Mouse (Mus musculus) monocyte, adult 5-6 weeks (primary cell): ENCODE results near the gene Tepsin. TPM values are rescaled to one million over a fixed set of nuclear protein-coding genes. Genes with fewer than 3 reads are reported as not detected.

Experiments
- ATAC-seq: fragments of 153-309, 156-312 bp; replicated peaks from 2 replicates; pipeline ENCODE4 v1.8.0; 2017; ENCODE audit warnings: mild to moderate bottlenecking; ENCODE audit not compliant: low TSS enrichment, insufficient number of reproducible peaks, severe bottlenecking, poor library complexity, low FRiP score
- total RNA-seq: library from RNA; stranded (forward); fragments of 200-1000, 200-491, 200-594 nt; gene quantifications from 3 replicates; pipeline ENCODE4 v1.2.3, GENCODE M21; 2017

Tepsin gene
- total RNA-seq, 1 experiment from 2014 or later = 13.9 TPM

GRCm38 (mm10) chr11:120071065-120071464 lies 27.5 kb downstream of the Tepsin start:
- ATAC-seq = peak; percentile 15; the same call in 1 of the 2 replicates

- ATAC-seq = no peak
These were observed 28.1 kb downstream of the Tepsin start for GRCm38 (mm10) chr11:120070286-120070930.

- no peak for ATAC-seq
These were observed 29.3 kb downstream of the Tepsin start for GRCm38 (mm10) chr11:120069261-120069660.

- no peak for ATAC-seq
These were observed 30.7 kb downstream of the Tepsin start for GRCm38 (mm10) chr11:120067834-120068233.

- ATAC-seq = peak; percentile 47; the same call in 1 of the 2 replicates
These were observed 33.2 kb downstream of the Tepsin start for GRCm38 (mm10) chr11:120065291-120065690.

GRCm38 (mm10) chr11:120064668-120065040 lies 33.9 kb downstream of the Tepsin start:
- no peak for ATAC-seq

- no peak for ATAC-seq
These were observed 34.4 kb downstream of the Tepsin start for GRCm38 (mm10) chr11:120064006-120064667.

GRCm38 (mm10) chr11:120063326-120063725 lies 35.2 kb downstream of the Tepsin start:
- ATAC-seq = no peak

- no peak for ATAC-seq
These were observed 37.9 kb downstream of the Tepsin start for GRCm38 (mm10) chr11:120060634-120061033.

GRCm38 (mm10) chr11:120055953-120056732 lies 42.4 kb downstream of the Tepsin start:
- ATAC-seq = no peak

- ATAC-seq = no peak
These were observed 44.7 kb downstream of the Tepsin start for GRCm38 (mm10) chr11:120053846-120054245.

- no peak for ATAC-seq
These were observed 46.3 kb downstream of the Tepsin start for GRCm38 (mm10) chr11:120052274-120052673.

- ATAC-seq = no peak
These were observed 47.3 kb downstream of the Tepsin start for GRCm38 (mm10) chr11:120051124-120051811.

- no peak for ATAC-seq
These were observed 49.5 kb downstream of the Tepsin start for GRCm38 (mm10) chr11:120049067-120049466.

- no peak for ATAC-seq
These were observed 50.3 kb downstream of the Tepsin start for GRCm38 (mm10) chr11:120048252-120048556.

- ATAC-seq = no peak
These were observed 50.8 kb downstream of the Tepsin start for GRCm38 (mm10) chr11:120047531-120048251.

GRCm38 (mm10) chr11:120046553-120047191 lies 51.9 kb downstream of the Tepsin start, which contains the start of gene Aatk:
Gene Aatk (minus strand): TSS chr11:120047167.
- no peak for ATAC-seq
